Mouse (Mus musculus): ENCODE data around the gene Vmn2r52. TPM values are rescaled to one million over a fixed set of nuclear protein-coding genes. Genes with fewer than 3 reads are reported as not detected.
"Not testable (repeated sequence)": the region's sequence is repeated elsewhere in the genome, so short reads cannot be mapped to it uniquely, and the experiment has no call there.

Vmn2r52 gene
- not detected in 2 replicates for polyA plus RNA-seq (2012; rRNA removed)

- no peak for TF ChIP-seq POLR2A (IDR thresholded peaks at IDR 0.05; ENCODE audit: control insufficient read depth, low read depth, low read length)
- no peak for TF ChIP-seq CTCF (IDR thresholded peaks at IDR 0.05; ENCODE audit: control insufficient read depth, insufficient read depth, insufficient replicate concordance, low read depth, low read length)
- Histone ChIP-seq H3K27me3 (ENCODE audit: control insufficient read depth, insufficient read depth, low read length) (no peaks in the 10 kb centered on the region), H3K36me3 (ENCODE audit: control insufficient read depth, insufficient read depth, low read length) (no peaks in the 10 kb centered on the region), H3K4me3 (ENCODE audit: control insufficient read depth, low read depth, low read length) (no peak within 1 kb of the TSS), H3K27ac (ENCODE audit: control insufficient read depth, insufficient read depth, low read depth, low read length) (no peak within 1 kb of the TSS), H3K4me1 (ENCODE audit: control insufficient read depth, insufficient read depth, low read length) (no peaks in the 10 kb centered on the region)
Measured at GRCm38 (mm10) chr7:10176473-10176872, at the start of gene Vmn2r52. TSS of gene Vmn2r52 (minus strand) at chr7:10176573.

GRCm38 (mm10) chr7:10105641-10106040, 70.7 kb downstream of the Vmn2r52 start, which contains the start of gene Vmn2r51:
TSS of gene Vmn2r51 (minus strand) at chr7:10105741.
- H3K36me3 ChIP-seq (ENCODE audit: control insufficient read depth, insufficient read depth, low read length); H3K4me1 ChIP-seq (ENCODE audit: control insufficient read depth, insufficient read depth, low read length); H3K27me3 ChIP-seq (ENCODE audit: control insufficient read depth, insufficient read depth, low read length); H3K4me3 ChIP-seq (ENCODE audit: control insufficient read depth, low read depth, low read length); H3K27ac ChIP-seq (ENCODE audit: control insufficient read depth, insufficient read depth, low read depth, low read length): not testable (repeated sequence)

Other genes with a start within 250 kb of the Vmn2r52 start
- not detected in 2 replicates for gene Vmn2r48, start 223.0 kb downstream of the Vmn2r52 start, polyA plus RNA-seq (2012; rRNA removed)
- not detected in 2 replicates for gene Vmn2r49, start 184.3 kb downstream of the Vmn2r52 start, polyA plus RNA-seq (2012; rRNA removed)
- not detected in 2 replicates for gene Vmn2r50, start 123.3 kb downstream of the Vmn2r52 start, polyA plus RNA-seq (2012; rRNA removed)
- gene Vmn2r51, start 70.8 kb downstream of the Vmn2r52 start, polyA plus RNA-seq (2012; rRNA removed): not detected in 2 replicates
- gene Vmn1r66, start 101.4 kb upstream of the Vmn2r52 start, polyA plus RNA-seq (2012; rRNA removed): 0.04 and 0.05 TPM in 2 replicates

All from testis, adult 2 months (tissue).